In genomic region chrX:115396373-115396772, GRCm38 (mm10) we compare ENCODE assay signal across 13 mouse cellular contexts.
DNase-seq lines count a peak whose midpoint lies in the region; ATAC-seq and TF ChIP-seq lines count a peak whose summit lies in the region.
"Had no signal": no experiment of that assay in that cellular context is flagged by ENCODE, and none has a peak within 500 bp of the region (broad histone marks: within the 10 kb centered on the region; RNA-seq: fewer than 3 reads in every experiment).

No protein-coding gene starts in this region.

- H3K27me3 ChIP-seq in MEL (ENCODE audit: control insufficient read depth in 1 of 2, insufficient read depth in 2 of 2, low read length in 2 of 2) = no peaks in the 10 kb centered on the region
- H3K27me3 ChIP-seq: neural tube, embryonic 13.5 days had no signal

- no peak overlapping the region for H3K4me3 ChIP-seq in layer of hippocampus, adult 2 months
- H3K4me3 ChIP-seq in MEL (ENCODE audit: control insufficient read depth in 1 of 2, insufficient read depth in 1 of 2, low read depth in 2 of 2, low read length in 2 of 2) = peak overlapping the region in 1 of 2 experiments; percentile 5; a peak in 1 of 4 replicates
- H3K4me3 ChIP-seq: erythroblast, embryonic 14.5 days; neural tube, embryonic 13.5 days had no signal

- no peaks in the 10 kb centered on the region for H3K79me2 ChIP-seq in MEL (ENCODE audit: control insufficient read depth, insufficient read depth, low read length, poor library complexity)

- no peak for TF ChIP-seq POLR2A in MEL (IDR thresholded peaks at IDR 0.05; ENCODE audit: control insufficient read depth in 1 of 2, insufficient read depth in 1 of 2, low read depth in 1 of 2, low read length in 2 of 2, poor library complexity in 1 of 2)

- no peak for DNase-seq in layer of hippocampus, adult 2 months (ENCODE audit: low spot score in 2 of 2)
- no peak for DNase-seq in layer of hippocampus, postnatal 10 days (ENCODE audit: low spot score in 2 of 2)
- DNase-seq in 416B (ENCODE audit: low read depth) (peak; percentile 75), MEL (ENCODE audit: low read depth, low spot score) (peak; percentile 74)
- DNase-seq in embryo, embryonic 11 days = peak; percentile 28
- no peak for DNase-seq in cerebellum, adult 18-20 months
- DNase-seq: heart, postnatal 36 days; kidney, adult 9 months; liver had no signal

- no peaks in the 10 kb centered on the region for H3K4me1 ChIP-seq in MEL (ENCODE audit: control insufficient read depth in 1 of 2, insufficient read depth in 2 of 2, low read length in 2 of 2)
- H3K4me1 ChIP-seq: neural tube, embryonic 13.5 days had no signal

- peak; percentile 65 for TF ChIP-seq CTCF in layer of hippocampus, adult 2 months (conservative IDR thresholded peaks at IDR 0.05)
- peak in 2 of 3 experiments; percentile 3 to 65; a peak in 2 of 6 replicates for TF ChIP-seq CTCF in MEL (IDR thresholded peaks at IDR 0.05 in 2 of 3, conservative IDR thresholded peaks at IDR 0.05 in 1 of 3; ENCODE audit: control insufficient read depth in 1 of 3, insufficient read depth in 1 of 3, low read depth in 2 of 3, low read length in 3 of 3, poor library complexity in 1 of 3, severe bottlenecking in 1 of 3)

- H3K36me3 ChIP-seq in MEL (ENCODE audit: control insufficient read depth in 1 of 2, insufficient read depth in 2 of 2, low read length in 2 of 2) = peaks cover 0 to 2% of the 10 kb centered on the region in 2 experiments; a peak in 1 of 4 replicates
- H3K36me3 ChIP-seq: neural tube, embryonic 13.5 days had no signal

- H3K9me3 ChIP-seq in MEL (replicated peaks; ENCODE audit: insufficient read depth, low read length) = no peaks in the 10 kb centered on the region
- H3K9me3 ChIP-seq: neural tube, embryonic 13.5 days had no signal

- ATAC-seq in megakaryocyte progenitor cell, adult 5-6 weeks (replicated peaks; ENCODE audit: poor library complexity) = no peak

- TF ChIP-seq RAD21 in MEL (IDR thresholded peaks at IDR 0.05; ENCODE audit: low read depth, low read length) = peak; percentile 98

- TF ChIP-seq EP300 in MEL (IDR thresholded peaks at IDR 0.05; ENCODE audit: low read depth in 1 of 2, low read length in 2 of 2) = 0 out of 4 replicates have a peak, but pooled peaks have one; percentile 17 to 36

- H3K9ac ChIP-seq in MEL (ENCODE audit: control insufficient read depth, low read depth, low read length, poor library complexity, severe bottlenecking) = no peak overlapping the region
- H3K9ac ChIP-seq: neural tube, embryonic 13.5 days had no signal

- no peak overlapping the region for H3K27ac ChIP-seq in layer of hippocampus, adult 2 months
- no peak overlapping the region for H3K27ac ChIP-seq in MEL (ENCODE audit: control insufficient read depth, low read depth, low read length)
- H3K27ac ChIP-seq: macrophage; neural tube, embryonic 13.5 days had no signal

TF ChIP-seq in MEL, 35 proteins besides CTCF, POLR2A, EP300 and RAD21:
- TF ChIP-seq MYB (IDR thresholded peaks at IDR 0.05; ENCODE audit: low read depth, low read length) (peak; percentile 47; the same call in 1 of the 2 replicates), JUND (IDR thresholded peaks at IDR 0.05; ENCODE audit: low read depth, low read length) (0 out of 2 replicates have a peak, but pooled peaks have one; percentile 19), ZC3H11A (IDR thresholded peaks at IDR 0.05; ENCODE audit: low read depth, low read length) (peak; percentile 91), SIN3A (IDR thresholded peaks at IDR 0.05; ENCODE audit: low read length) (0 out of 2 replicates have a peak, but pooled peaks have one; percentile 37), GATA1 (IDR thresholded peaks at IDR 0.05; ENCODE audit: low read depth, low read length) (peak; percentile 3; the same call in 1 of the 2 replicates), SMC3 (IDR thresholded peaks at IDR 0.05; ENCODE audit: low read depth, low read length) (peak; percentile 85), ELF1 (IDR thresholded peaks at IDR 0.05; ENCODE audit: low read depth, low read length) (no peak), NRF1 (IDR thresholded peaks at IDR 0.05; ENCODE audit: insufficient read depth, low read depth, low read length, poor library complexity, severe bottlenecking) (no peak)

Comparison
In these comparisons a context has a peak if more than half of its experiments do, and no peak if none do; other contexts are left out.
1. DNase-seq: peak in 416B (single experiment), MEL (single experiment) and embryo, embryonic 11 days (single experiment); none in layer of hippocampus, adult 2 months (0 of 2), layer of hippocampus, postnatal 10 days (0 of 2) and cerebellum, adult 18-20 months (0 of 2).